Mouse (Mus musculus) embryonic facial prominence, embryonic 15.5 days (tissue): ENCODE measurements around the gene Tpx2. TPM values are rescaled to one million over a fixed set of nuclear protein-coding genes. Genes with fewer than 3 reads are reported as not detected.
A peak's percentile ranks its signal among the peaks of the same experiment; 100 is the strongest.

ENCODE experiments used
- ATAC-seq: fragments of 200-750 bp; cut with Nextera tagmentation; 2 replicates; pipeline ENCODE4 v1.8.0; 2017; ENCODE audit warnings: low read depth, moderate TSS enrichment; ENCODE audit not compliant: insufficient number of reproducible peaks, low FRiP score, low TSS enrichment
- H3K27ac ChIP-seq: fragments of 300-500 bp; sonication (generic); replicated peaks from 2 replicates; pipeline ENCODE4 v1.5.1; 2015; ENCODE audit warnings: mild to moderate bottlenecking, inconsistent platforms
- H3K27me3 ChIP-seq: fragments of 300-500 bp; sonication (generic); 2 replicates; pipeline ENCODE4 v1.6.1; 2015; ENCODE audit warnings: inconsistent platforms
- H3K36me3 ChIP-seq: fragments of 300-500 bp; sonication (generic); 2 replicates; pipeline ENCODE4 v1.6.1; 2015; ENCODE audit warnings: mild to moderate bottlenecking, inconsistent platforms
- H3K4me1 ChIP-seq: fragments of 300-500 bp; sonication (generic); 2 replicates; pipeline ENCODE4 v1.6.1; 2015; ENCODE audit warnings: inconsistent platforms
- H3K4me2 ChIP-seq: fragments of 300-500 bp; sonication (generic); replicated peaks from 2 replicates; pipeline ENCODE4 v1.6.1; 2015; ENCODE audit warnings: mild to moderate bottlenecking, inconsistent platforms
- H3K4me3 ChIP-seq: fragments of 300-500 bp; sonication (generic); replicated peaks from 2 replicates; pipeline ENCODE4 v1.5.1; 2015; ENCODE audit warnings: mild to moderate bottlenecking, inconsistent platforms
- H3K9ac ChIP-seq: fragments of 300-500 bp; sonication (generic); 2 replicates; pipeline ENCODE4 v1.6.1; 2015; ENCODE audit warnings: inconsistent platforms
- H3K9me3 ChIP-seq: fragments of 300-500 bp; sonication (generic); replicated peaks from 2 replicates; pipeline ENCODE4 v1.6.1; 2016; ENCODE audit warnings: inconsistent platforms
- WGBS: fragments of 180-500 bp; shearing (Covaris S2); methylation state at CpG from one replicate; pipeline ENCODE4 v1.1.7; 2015; 5-methylcytosine and 5-hydroxymethylcytosine counted together
- polyA plus RNA-seq: library from polyadenylated mRNA; unstranded; fragments of >200 nt; fragmentation: Nextera tagmentation; extraction: Ambion mirVana; gene quantifications from 2 replicates; pipeline ENCODE4 v1.2.1, GENCODE M21; 2015

Gene Tpx2
- polyA plus RNA-seq, 1 experiment from 2014 or later, result 60.1 TPM

DNA sequence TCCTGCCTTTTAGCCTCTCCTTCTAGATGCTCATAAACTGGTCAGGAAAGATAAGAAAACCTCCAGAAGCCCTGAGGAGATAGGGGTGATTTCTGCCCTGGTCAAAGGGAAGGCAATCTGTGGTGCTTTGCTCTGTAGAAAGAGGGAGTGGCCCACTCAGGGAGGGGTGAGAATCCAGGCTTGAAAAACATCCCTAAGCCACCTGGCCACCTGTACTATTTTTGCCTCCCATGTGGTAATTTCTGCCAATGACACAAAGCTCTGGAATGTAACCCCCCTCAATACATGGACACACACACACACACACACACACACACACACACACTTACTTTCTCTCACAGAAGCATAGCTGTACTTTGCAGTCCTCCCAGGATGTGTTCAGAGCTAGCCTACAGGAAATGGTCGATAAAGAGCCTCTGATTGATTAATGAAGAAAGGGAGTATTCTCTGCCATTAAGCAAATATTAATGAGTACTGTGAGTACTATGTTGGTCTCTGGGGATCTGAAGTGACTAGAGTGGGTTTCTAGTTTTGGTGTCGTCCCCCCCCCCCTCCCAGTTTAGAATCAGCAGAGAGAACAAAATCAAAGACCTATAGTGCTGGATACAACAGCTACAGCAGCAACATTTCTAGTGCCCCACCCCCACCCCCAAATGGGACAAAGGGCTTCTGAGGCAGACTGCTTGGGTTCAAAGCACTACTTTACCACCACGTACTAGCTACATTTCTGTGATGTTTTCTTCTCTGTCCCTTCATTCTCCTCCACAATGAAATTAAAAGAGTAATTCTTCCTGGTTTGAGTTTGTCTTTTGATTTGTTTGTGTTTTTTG lies 36.2 kb upstream of the Tpx2 start:
- H3K27ac ChIP-seq, result no peak overlapping the region
- no peak for ATAC-seq
- H3K4me1 ChIP-seq, result peaks cover 38% of the 10 kb centered on the region
- no peak overlapping the region for H3K4me3 ChIP-seq
- H3K9me3 ChIP-seq, result no peaks in the 10 kb centered on the region
- 47% methylated on average over 3 of the region's 3 CpGs for WGBS
- no peak overlapping the region for H3K9ac ChIP-seq
- no peaks in the 10 kb centered on the region for H3K36me3 ChIP-seq
- no peak overlapping the region for H3K4me2 ChIP-seq
- no peaks in the 10 kb centered on the region for H3K27me3 ChIP-seq

DNA sequence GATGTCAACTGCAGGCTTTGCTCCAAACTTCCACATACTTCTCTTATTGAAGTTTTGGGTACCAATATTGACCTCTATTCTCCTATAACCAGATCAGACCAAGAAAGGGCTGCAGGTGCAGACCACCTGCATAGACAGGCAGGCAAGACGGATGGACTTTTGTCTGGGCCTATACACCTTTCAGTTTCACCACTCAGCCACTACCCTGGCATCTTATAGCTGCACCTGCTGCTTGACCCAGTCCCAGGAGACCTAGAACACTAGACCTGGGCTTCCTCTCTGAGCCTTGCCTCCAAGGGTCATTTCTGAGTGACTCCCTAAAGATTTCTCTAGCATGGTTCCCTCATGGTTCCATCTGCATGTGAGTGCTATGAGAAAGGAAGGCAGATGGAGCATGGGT lies 34.5 kb upstream of the Tpx2 start:
- H3K27ac ChIP-seq, result no peak overlapping the region
- H3K4me2 ChIP-seq, result no peak overlapping the region
- no peaks in the 10 kb centered on the region for H3K27me3 ChIP-seq
- no peak overlapping the region for H3K4me3 ChIP-seq
- H3K36me3 ChIP-seq, result no peaks in the 10 kb centered on the region
- H3K4me1 ChIP-seq, result peaks cover 55% of the 10 kb centered on the region
- no peak overlapping the region for H3K9ac ChIP-seq
- no peaks in the 10 kb centered on the region for H3K9me3 ChIP-seq
- no peak for ATAC-seq
- WGBS, result 75% methylated on average over 1 of the region's 1 CpGs

DNA sequence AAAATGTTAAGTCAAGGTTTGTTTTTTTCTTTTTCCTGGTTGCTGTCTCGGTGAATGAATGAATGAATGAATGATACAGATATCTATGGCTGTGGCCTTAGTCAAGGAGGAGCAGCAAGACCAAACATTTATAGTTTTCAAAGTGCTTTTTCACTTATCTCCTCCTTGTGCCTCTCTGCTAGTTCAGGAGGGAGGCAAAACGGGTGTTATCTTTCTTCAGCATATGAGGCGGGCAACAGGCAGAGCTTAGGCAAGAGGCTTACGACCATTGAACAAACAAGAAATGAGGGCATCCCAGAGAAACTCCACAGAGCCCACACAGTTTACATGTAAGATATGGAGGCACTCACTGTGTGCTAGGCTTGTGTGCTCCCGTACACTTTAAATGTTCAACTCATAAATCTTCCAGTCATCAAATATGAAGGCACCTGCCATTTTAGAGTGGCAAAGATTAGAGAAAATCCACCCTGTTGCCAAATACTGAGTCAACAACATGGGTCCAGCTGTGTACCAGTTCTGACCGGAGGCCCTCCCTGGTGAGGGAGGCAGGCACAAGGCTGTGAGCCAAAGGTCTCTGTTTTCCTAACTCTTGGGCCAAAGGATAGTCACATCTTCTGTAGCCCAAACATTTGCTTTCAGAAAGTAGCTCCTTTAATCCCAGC lies 33.4 kb upstream of the Tpx2 start:
- Histone ChIP-seq H3K9me3 (no peaks in the 10 kb centered on the region), H3K4me1 (peaks cover 64% of the 10 kb centered on the region), H3K27me3 (no peaks in the 10 kb centered on the region), H3K4me3 (no peak overlapping the region), H3K4me2 (no peak overlapping the region), H3K9ac (no peak overlapping the region), H3K27ac (no peak overlapping the region), H3K36me3 (peaks cover 6% of the 10 kb centered on the region)
- 84% methylated on average over 6 of the region's 6 CpGs for WGBS
- ATAC-seq, result no peak

DNA sequence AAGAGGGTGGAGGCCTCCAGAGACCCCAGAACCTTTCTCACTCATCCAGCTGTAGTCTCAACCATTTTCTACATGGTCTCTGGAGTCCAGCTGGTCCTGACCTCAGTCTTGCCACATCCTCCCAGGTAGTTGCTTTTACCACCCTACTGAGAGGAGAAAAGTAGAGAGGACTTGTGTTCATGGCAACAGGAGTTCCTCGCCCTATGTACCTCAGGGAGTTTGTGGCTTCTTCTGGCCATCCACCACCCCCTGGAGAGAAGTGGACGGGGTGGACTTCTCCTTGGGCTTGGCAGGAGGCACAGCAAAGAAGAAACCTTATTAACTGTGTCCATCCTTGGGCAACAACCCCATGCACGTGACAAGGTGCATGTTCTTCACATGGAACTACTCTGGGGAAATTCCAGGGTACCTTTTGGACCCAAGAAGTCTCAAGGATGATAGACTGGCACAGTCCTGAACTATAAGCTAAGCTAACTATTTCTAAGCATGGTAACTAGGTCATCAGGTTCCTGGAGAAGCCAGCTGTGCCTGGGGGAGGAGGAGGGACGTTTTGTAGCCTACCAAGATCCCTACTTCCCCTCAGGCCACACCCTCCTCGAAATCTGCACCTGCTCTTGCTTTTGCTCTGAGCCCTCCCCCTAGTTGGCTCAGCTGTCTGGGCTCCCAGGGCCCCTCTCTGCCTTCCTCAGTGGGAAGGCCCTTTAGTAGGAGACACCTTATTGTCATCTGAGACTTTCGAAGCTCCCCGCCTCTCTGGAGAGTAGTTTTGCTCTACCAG lies 31.7 kb upstream of the Tpx2 start:
- peak overlapping the region; percentile 52 for H3K27ac ChIP-seq
- H3K4me1 ChIP-seq, result peaks cover 69% of the 10 kb centered on the region

DNA sequence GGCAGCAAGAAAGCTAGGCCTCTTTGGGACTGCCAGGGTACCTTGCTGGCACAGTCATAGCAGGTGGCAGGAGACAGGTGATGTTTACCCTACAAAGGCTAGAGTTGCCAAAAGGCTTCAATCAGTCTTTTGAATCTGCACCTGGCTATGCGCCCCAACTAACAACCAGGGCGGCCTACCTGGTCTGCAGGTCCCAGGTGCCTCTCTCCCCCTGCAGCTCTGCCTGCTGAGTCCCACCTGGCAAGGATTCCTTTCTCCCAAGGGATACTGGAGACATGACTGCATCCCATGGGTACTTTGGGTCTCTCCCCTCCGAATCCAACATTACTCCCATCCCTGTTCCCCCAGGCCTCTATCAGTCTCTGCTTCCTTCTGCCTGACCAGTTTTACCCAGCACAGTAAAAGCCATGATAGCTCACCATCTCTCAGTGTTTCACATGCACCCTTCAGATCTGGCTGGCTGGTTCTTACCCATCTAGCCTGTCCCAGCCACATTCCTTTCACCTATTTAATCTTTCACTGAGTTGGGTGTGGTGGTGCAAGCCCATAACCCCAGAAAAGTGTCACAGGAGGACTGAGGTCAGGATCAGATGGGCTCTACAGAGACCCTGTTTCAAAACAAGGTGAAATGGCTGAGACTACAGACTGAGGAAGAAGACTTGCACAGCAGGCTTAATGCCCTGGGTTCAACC lies 31.0 kb upstream of the Tpx2 start:
- Histone ChIP-seq H3K36me3 (peaks cover 12% of the 10 kb centered on the region), H3K9me3 (no peaks in the 10 kb centered on the region), H3K4me3 (no peak overlapping the region), H3K4me2 (no peak overlapping the region), H3K4me1 (peaks cover 71% of the 10 kb centered on the region), H3K9ac (no peak overlapping the region), H3K27me3 (no peaks in the 10 kb centered on the region), H3K27ac (peak overlapping the region; percentile 52)
- peak; percentile 60; the same call in 1 of the 2 replicates for ATAC-seq
- WGBS, result 66% methylated on average over 3 of the region's 3 CpGs

More for the DNA sequence above, 31.7 kb upstream of the Tpx2 start:
- Histone ChIP-seq H3K9me3 (no peaks in the 10 kb centered on the region), H3K4me2 (no peak overlapping the region), H3K27me3 (no peaks in the 10 kb centered on the region), H3K4me3 (no peak overlapping the region), H3K9ac (no peak overlapping the region), H3K36me3 (peaks cover 12% of the 10 kb centered on the region)
- ATAC-seq, result peak; percentile 71
- 62% methylated on average over 7 of the region's 7 CpGs for WGBS

DNA sequence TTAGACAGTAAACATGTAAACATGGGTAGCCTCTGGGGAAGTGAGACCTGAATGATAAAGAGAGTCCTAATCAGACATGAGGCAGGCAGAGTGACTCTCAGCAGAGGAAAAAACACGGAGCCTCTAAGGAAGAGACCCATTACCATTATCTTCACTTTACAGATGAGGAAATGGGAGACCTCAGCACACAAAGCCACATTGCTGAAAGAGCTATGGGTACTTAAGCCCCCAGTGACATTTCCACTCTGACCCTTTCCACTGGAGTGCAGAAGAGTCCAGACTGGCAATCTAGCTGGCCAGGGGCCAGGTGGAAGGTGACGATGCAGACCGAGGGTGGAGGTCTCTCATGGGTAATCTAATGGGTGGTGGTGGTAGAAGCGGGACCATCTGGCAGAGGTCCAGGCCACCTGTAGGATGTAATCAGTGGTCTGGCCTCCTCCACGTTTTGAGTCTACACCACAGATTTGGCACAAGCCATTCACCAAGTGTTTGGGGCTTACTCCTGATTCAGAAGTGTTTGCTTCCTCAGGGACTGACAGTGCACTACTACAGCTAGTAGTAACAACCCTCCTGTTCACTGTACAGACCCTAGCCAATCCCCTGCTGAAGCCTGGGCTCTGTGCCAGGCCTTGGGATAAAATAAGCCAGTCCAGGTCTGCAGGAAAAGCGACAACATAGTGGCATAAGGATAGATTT lies 30.0 kb upstream of the Tpx2 start:
- ATAC-seq, result 0 out of 2 replicates have a peak, but pooled peaks have one; percentile 45
- no peak overlapping the region for H3K4me2 ChIP-seq
- peaks cover 79% of the 10 kb centered on the region for H3K4me1 ChIP-seq
- H3K27me3 ChIP-seq, result no peaks in the 10 kb centered on the region
- H3K27ac ChIP-seq, result peak overlapping the region; percentile 60
- H3K4me3 ChIP-seq, result no peak overlapping the region
- H3K9ac ChIP-seq, result no peak overlapping the region
- WGBS, result 31% methylated on average over 6 of the region's 6 CpGs
- H3K36me3 ChIP-seq, result peaks cover 12% of the 10 kb centered on the region
- no peaks in the 10 kb centered on the region for H3K9me3 ChIP-seq

DNA sequence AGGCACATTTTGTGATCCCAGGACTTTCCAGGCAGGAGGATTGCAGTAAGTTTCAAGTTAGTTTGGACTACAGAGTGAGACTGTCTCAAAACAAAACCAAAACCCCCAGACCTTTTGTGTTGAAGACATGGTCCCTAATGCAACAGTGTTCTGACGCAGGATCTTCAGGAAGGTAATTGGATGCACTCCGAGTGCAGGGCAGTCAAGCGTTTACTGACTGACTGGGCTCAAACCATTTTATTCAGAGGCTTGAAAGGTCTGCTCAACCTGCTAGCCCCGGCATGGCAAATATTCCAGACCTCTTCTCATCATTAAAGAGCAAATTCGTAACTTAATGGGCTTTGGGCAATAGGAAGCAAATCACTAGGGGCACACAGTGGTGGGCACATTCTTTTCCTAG lies 29.1 kb upstream of the Tpx2 start:
- H3K9me3 ChIP-seq, result no peaks in the 10 kb centered on the region
- H3K4me1 ChIP-seq, result peaks cover 79% of the 10 kb centered on the region
- 0 out of 2 replicates have a peak overlapping the region, but pooled peaks have one; percentile 60 for H3K27ac ChIP-seq
- H3K27me3 ChIP-seq, result no peaks in the 10 kb centered on the region
- H3K36me3 ChIP-seq, result peaks cover 12% of the 10 kb centered on the region
- no peak overlapping the region for H3K4me2 ChIP-seq
- 69% methylated on average over 5 of the region's 5 CpGs for WGBS
- no peak overlapping the region for H3K9ac ChIP-seq
- no peak for ATAC-seq
- H3K4me3 ChIP-seq, result no peak overlapping the region

DNA sequence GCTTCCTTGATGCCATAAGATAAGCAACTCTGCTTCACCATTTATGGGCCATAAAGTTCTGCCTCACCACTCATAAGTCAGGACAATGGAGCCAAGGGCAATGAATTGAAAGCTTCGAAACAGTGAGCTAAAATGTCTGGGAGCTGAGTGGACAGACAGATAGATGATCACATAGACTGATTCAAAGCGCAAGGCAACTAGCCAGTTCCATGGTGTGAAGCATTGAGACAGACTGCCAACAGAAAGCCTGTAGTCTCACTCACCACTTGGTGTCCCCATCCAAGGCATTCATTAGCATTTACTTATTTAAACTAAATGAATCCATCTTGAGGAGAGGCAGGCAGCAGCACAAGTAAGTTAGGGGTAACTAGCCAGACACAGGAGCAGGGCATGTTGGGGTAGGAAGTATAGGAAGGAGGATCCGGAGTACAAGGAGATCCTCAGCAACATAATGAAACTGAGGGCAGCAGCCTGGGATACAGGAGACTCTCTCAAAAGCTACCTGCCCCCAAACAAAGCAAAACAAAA lies 28.6 kb upstream of the Tpx2 start:
- ATAC-seq, result no peak
- Histone ChIP-seq H3K9me3 (no peaks in the 10 kb centered on the region), H3K4me1 (peaks cover 78% of the 10 kb centered on the region), H3K27ac (peak overlapping the region; percentile 82; the same call in 1 of the 2 replicates), H3K4me3 (no peak overlapping the region), H3K4me2 (no peak overlapping the region), H3K9ac (no peak overlapping the region), H3K36me3 (peaks cover 12% of the 10 kb centered on the region), H3K27me3 (no peaks in the 10 kb centered on the region)
- WGBS, result 91% methylated on average over 3 of the region's 3 CpGs

DNA sequence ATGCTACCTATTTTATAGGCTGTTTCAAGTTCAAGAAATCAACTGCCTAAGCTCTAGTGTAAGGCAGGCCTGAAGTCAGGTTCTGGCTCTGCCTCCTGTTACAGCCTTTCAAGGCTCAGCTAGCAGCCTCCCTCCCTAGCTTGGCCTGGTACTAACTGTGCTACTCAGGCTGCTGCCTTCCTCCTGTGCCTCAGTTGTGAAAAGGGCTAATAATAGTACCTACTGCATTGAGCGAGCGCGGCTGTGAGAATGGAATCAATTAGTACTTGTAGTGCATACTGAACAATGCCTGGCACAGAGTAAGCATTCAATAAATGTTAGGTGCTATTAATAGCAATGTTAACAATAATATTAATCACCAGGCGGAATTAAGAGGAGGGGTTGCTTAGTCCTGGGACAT lies 27.8 kb upstream of the Tpx2 start:
- Histone ChIP-seq H3K4me3 (no peak overlapping the region), H3K4me2 (no peak overlapping the region), H3K27ac (peak overlapping the region; percentile 82), H3K9ac (no peak overlapping the region), H3K27me3 (no peaks in the 10 kb centered on the region), H3K4me1 (peaks cover 75% of the 10 kb centered on the region), H3K9me3 (no peaks in the 10 kb centered on the region), H3K36me3 (peaks cover 12% of the 10 kb centered on the region)
- WGBS, result 46% methylated on average over 4 of the region's 4 CpGs
- ATAC-seq, result no peak

DNA sequence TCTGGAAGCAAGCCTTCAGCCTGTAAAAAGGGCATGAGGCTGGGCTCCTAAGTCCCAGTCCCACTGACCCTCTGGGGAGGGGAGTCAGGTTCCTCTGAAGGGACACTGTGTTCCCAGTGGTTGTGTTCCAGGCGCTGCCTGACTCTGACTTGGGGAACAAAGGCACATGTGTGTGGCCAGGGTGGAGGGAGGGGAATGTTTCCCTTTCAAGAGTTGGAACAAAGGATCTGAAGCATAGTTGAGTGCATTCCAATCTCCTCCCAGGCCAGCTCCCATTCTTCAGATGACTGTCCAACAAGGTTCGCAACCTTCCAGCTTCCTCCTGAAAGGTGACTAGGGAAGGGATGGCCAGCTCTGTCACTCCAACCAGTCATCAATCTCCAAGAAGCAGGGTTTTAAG lies 27.4 kb upstream of the Tpx2 start:
- Histone ChIP-seq H3K9me3 (no peaks in the 10 kb centered on the region), H3K4me3 (no peak overlapping the region), H3K27me3 (no peaks in the 10 kb centered on the region), H3K9ac (no peak overlapping the region), H3K4me2 (no peak overlapping the region), H3K4me1 (peaks cover 76% of the 10 kb centered on the region), H3K27ac (peak overlapping the region; percentile 82), H3K36me3 (peaks cover 14% of the 10 kb centered on the region)
- no peak; the same call in 1 of the 2 replicates for ATAC-seq
- 30% methylated on average over 2 of the region's 2 CpGs for WGBS
